Mouse (Mus musculus) lung, adult 18-20 months (tissue): Measurements from ENCODE around the gene Zfp87.

Experiments used
- DNase-seq, 2 experiments: peaks; one replicate each; pipeline ENCODE4 v3.0.0; 2022; ENCODE audit warnings: mixed read lengths in 2 of 2

Zfp87 gene

GRCm38 (mm10) chr13:67525753-67526410 is at the start of gene Zfp87, which contains the start of gene Gm26965:
Gene Zfp87, minus strand, starts transcription at chr13:67526177.
Gene Gm26965, minus strand, starts transcription at chr13:67526151.
- DNase-seq: peak; percentile 95 to 96

GRCm38 (mm10) chr13:67572591-67573189 is 46.7 kb upstream of the Zfp87 start:
- DNase-seq: no peak

GRCm38 (mm10) chr13:67553730-67554129 is 27.8 kb upstream of the Zfp87 start, which contains the start of gene Zfp748:
Gene Zfp748, minus strand, starts transcription at chr13:67553830.
- DNase-seq: no peak

- peak; percentile 90 to 93 for DNase-seq
Measured at GRCm38 (mm10) chr13:67552505-67553346, 26.7 kb upstream of the Zfp87 start.

- DNase-seq: no peak
Measured at GRCm38 (mm10) chr13:67545941-67546340, 20.0 kb upstream of the Zfp87 start.

GRCm38 (mm10) chr13:67527049-67527730 is 1.2 kb upstream of the Zfp87 start:
- DNase-seq: no peak

- no peak for DNase-seq
Measured at GRCm38 (mm10) chr13:67500908-67501307, 25.1 kb downstream of the Zfp87 start.

- peak; percentile 89 to 91 for DNase-seq
Measured at GRCm38 (mm10) chr13:67500084-67500719, 25.8 kb downstream of the Zfp87 start, which contains the start of gene Zfp58. Gene Zfp58, minus strand, starts transcription at chr13:67500555.

- DNase-seq: no peak
Measured at GRCm38 (mm10) chr13:67495631-67496030, 30.3 kb downstream of the Zfp87 start.

- no peak for DNase-seq
Measured at GRCm38 (mm10) chr13:67484424-67484811, 41.6 kb downstream of the Zfp87 start.

GRCm38 (mm10) chr13:67483625-67484423 is 42.2 kb downstream of the Zfp87 start, which contains the start of gene Zfp874b:
Gene Zfp874b, minus strand, starts transcription at chr13:67484258.
- DNase-seq: peak; percentile 91 to 93

- no peak for DNase-seq
Measured at GRCm38 (mm10) chr13:67481528-67481927, 44.4 kb downstream of the Zfp87 start.

- no peak for DNase-seq
Measured at GRCm38 (mm10) chr13:67469274-67469673, 56.7 kb downstream of the Zfp87 start.
